In the genomic region with DNA sequence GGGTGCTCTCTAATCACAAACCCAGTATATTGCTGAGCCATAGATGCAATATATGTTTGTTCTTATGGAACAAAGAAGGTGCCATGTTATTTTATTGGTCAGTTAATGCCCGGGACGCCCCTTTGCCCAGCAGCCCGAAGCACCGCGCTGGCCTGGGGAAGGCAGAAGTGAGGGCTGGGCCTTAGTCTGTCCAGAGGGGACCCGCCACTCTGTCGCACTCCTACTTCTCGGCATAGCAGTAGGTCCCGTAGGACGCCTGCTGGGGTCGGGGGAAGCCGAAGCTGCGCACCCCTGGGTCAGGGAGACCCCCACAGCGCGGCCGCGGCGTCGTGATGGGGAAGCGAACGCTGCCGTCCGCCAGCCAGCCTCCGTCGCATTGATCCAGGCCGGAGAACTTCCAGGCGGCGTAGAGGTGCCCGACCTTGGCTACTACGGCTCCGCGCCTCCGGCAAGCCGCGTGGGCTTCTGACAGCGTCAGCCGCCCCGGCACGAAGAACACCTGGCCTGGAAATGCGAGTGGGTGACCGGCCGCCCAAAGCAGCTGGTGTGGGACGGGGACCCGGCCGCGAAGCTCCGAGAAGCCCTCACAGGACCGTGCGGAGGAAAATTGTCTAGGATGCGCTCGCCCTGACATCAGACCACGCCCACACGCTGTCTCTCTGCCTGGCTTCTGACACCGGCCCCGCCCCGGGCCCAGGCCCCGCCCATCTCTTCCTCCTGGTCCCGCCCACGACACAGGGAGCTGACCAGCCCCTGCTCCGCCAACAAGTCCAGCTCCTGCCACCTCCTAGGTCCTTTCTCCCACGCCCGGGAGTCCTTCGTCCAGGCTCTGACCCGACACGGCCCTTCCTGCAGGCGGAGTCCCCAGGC, we compare ENCODE assay signal across 8 mouse cellular contexts. TPM values are rescaled to one million over a fixed set of nuclear protein-coding genes. Genes with fewer than 3 reads are reported as not detected.
DNase-seq lines count a peak whose midpoint lies in the region; ATAC-seq and TF ChIP-seq lines count a peak whose summit lies in the region.

No protein-coding gene starts in this region.

- peak overlapping the region; percentile 98 for H3K4me2 ChIP-seq in heart, embryonic 12.5 days
- peak overlapping the region; percentile 94 for H3K4me2 ChIP-seq in kidney, embryonic 16.5 days (replicated peaks; ENCODE audit: low read depth, low read length)
- peak overlapping the region; percentile 98 for H3K4me2 ChIP-seq in limb, embryonic 15.5 days
- H3K4me2 ChIP-seq in midbrain, postnatal 0 days (ENCODE audit: low read depth, low read length, poor library complexity, severe bottlenecking): peak overlapping the region; percentile 89

- H3K9ac ChIP-seq in heart, embryonic 12.5 days: peak overlapping the region; percentile 56
- peak overlapping the region; percentile 41 for H3K9ac ChIP-seq in kidney, embryonic 16.5 days (replicated peaks; ENCODE audit: low read length)
- H3K9ac ChIP-seq in limb, embryonic 15.5 days: peak overlapping the region; percentile 21; the same call in 1 of the 2 replicates
- H3K9ac ChIP-seq in midbrain, postnatal 0 days (replicated peaks; ENCODE audit: low read length, poor library complexity, severe bottlenecking): peak overlapping the region; percentile 59

- H3K4me1 ChIP-seq in heart, embryonic 12.5 days (replicated peaks): peaks cover 20% of the 10 kb centered on the region
- peaks cover 16% of the 10 kb centered on the region for H3K4me1 ChIP-seq in kidney, embryonic 16.5 days (ENCODE audit: insufficient read depth, low read length)
- H3K4me1 ChIP-seq in limb, embryonic 15.5 days: peaks cover 20% of the 10 kb centered on the region
- H3K4me1 ChIP-seq in midbrain, postnatal 0 days (ENCODE audit: insufficient read depth, low read length): 0 out of 2 replicates have a peak, but pooled peaks cover 5% of the 10 kb centered on the region

- H3K27me3 ChIP-seq in heart, embryonic 12.5 days (replicated peaks): peaks cover 83% of the 10 kb centered on the region
- H3K27me3 ChIP-seq in kidney, embryonic 16.5 days (ENCODE audit: insufficient read depth, low read length): peaks cover 72% of the 10 kb centered on the region
- H3K27me3 ChIP-seq in limb, embryonic 15.5 days: peaks cover 82% of the 10 kb centered on the region
- H3K27me3 ChIP-seq in midbrain, postnatal 0 days (ENCODE audit: insufficient read depth, low read length): peaks cover 50% of the 10 kb centered on the region

- no peak overlapping the region for H3K27ac ChIP-seq in heart, embryonic 12.5 days (ENCODE audit: poor library complexity, severe bottlenecking)
- H3K27ac ChIP-seq in kidney, embryonic 16.5 days (ENCODE audit: low read length): no peak overlapping the region
- no peak overlapping the region for H3K27ac ChIP-seq in limb, embryonic 15.5 days
- no peak overlapping the region for H3K27ac ChIP-seq in midbrain, postnatal 0 days (ENCODE audit: low read depth, low read length)

- DNase-seq in A20 (ENCODE audit: low read depth, low spot score): peak; percentile 49
- peak; percentile 84 for DNase-seq in brain, embryonic 14.5 days (ENCODE audit: low read depth)
- DNase-seq in midbrain, postnatal 0 days (ENCODE audit: low spot score): peak; percentile 80
- peak; percentile 55 to 83 for DNase-seq in spleen, postnatal 10 days (ENCODE audit: low spot score in 2 of 2)

- WGBS in heart, embryonic 12.5 days: under 1% methylated on average over 66 of the region's 66 CpGs
- WGBS in kidney, embryonic 16.5 days: 1% methylated on average over 66 of the region's 66 CpGs
- WGBS in limb, embryonic 15.5 days: under 1% methylated on average over 66 of the region's 66 CpGs
- 2% methylated on average over 58 of the region's 66 CpGs for WGBS in midbrain, postnatal 0 days

- peak; percentile 84 for ATAC-seq in erythroblast, adult 5-6 weeks (replicated peaks; ENCODE audit: low FRiP score, poor library complexity, severe bottlenecking)
- peak; percentile 91 for ATAC-seq in heart, embryonic 12.5 days (ENCODE audit: insufficient number of reproducible peaks, low FRiP score)
- peak; percentile 94 for ATAC-seq in kidney, embryonic 16.5 days (ENCODE audit: low FRiP score, low TSS enrichment)
- peak; percentile 73; the same call in 1 of the 2 replicates for ATAC-seq in limb, embryonic 15.5 days (ENCODE audit: insufficient number of reproducible peaks, low FRiP score, low TSS enrichment, low read depth)
- ATAC-seq in midbrain, postnatal 0 days (ENCODE audit: low FRiP score): peak; percentile 80

- H3K36me3 ChIP-seq in heart, embryonic 12.5 days: no peaks in the 10 kb centered on the region
- H3K36me3 ChIP-seq in kidney, embryonic 16.5 days (ENCODE audit: insufficient read depth, low read length): no peaks in the 10 kb centered on the region
- no peaks in the 10 kb centered on the region for H3K36me3 ChIP-seq in limb, embryonic 15.5 days
- no peaks in the 10 kb centered on the region for H3K36me3 ChIP-seq in midbrain, postnatal 0 days (ENCODE audit: insufficient read depth, low read length)

- H3K4me3 ChIP-seq in heart, embryonic 12.5 days: peak overlapping the region; percentile 56
- H3K4me3 ChIP-seq in kidney, embryonic 16.5 days (ENCODE audit: low read length): peak overlapping the region; percentile 52
- H3K4me3 ChIP-seq in limb, embryonic 15.5 days: peak overlapping the region; percentile 53
- H3K4me3 ChIP-seq in midbrain, postnatal 0 days (ENCODE audit: low read depth, low read length): peak overlapping the region; percentile 55

- TF ChIP-seq CTCF in brain, embryonic 14.5 days (IDR thresholded peaks at IDR 0.05; ENCODE audit: borderline replicate concordance, extremely low read depth, insufficient read depth, insufficient read length): no peak
- no peak for TF ChIP-seq CTCF in midbrain, postnatal 0 days (IDR thresholded peaks at IDR 0.05)

- no peak for TF ChIP-seq POLR2A in brain, embryonic 14.5 days (IDR thresholded peaks at IDR 0.05; ENCODE audit: borderline replicate concordance, extremely low read depth, insufficient read depth, insufficient read length, poor library complexity, severe bottlenecking)

- H3K9me3 ChIP-seq in heart, embryonic 12.5 days (replicated peaks): 0 out of 2 replicates have a peak, but pooled peaks cover 2% of the 10 kb centered on the region
- H3K9me3 ChIP-seq in kidney, embryonic 16.5 days (ENCODE audit: low read length): 0 out of 2 replicates have a peak, but pooled peaks cover 3% of the 10 kb centered on the region
- no peaks in the 10 kb centered on the region for H3K9me3 ChIP-seq in limb, embryonic 15.5 days
- H3K9me3 ChIP-seq in midbrain, postnatal 0 days (ENCODE audit: low read length): no peaks in the 10 kb centered on the region

RNA-seq across cellular contexts. Expression of gene Hapln2, which starts 4.8 kb away (rescaled TPM):
- polyA plus RNA-seq in brain, embryonic 14.5 days (2012; rRNA removed): 0.68 and 1.6 TPM in 2 replicates
- not detected in 2 replicates for total RNA-seq in erythroblast, adult 5-6 weeks (2015; ENCODE audit: low replicate concordance)
- total RNA-seq in erythroblast, adult 5-6 weeks (2017; ENCODE audit: low replicate concordance): not detected in 2 replicates
- polyA plus RNA-seq in heart, embryonic 12.5 days (2016; fragmentation: Nextera tagmentation; extraction: Ambion mirVana): 0.08 and 0.17 TPM in 2 replicates
- 0.13 and 0.16 TPM in 2 replicates for polyA plus RNA-seq in kidney, embryonic 16.5 days (2015; fragmentation: Nextera tagmentation; extraction: Ambion mirVana)
- polyA plus RNA-seq in limb, embryonic 15.5 days (2015; fragmentation: Nextera tagmentation; extraction: Ambion mirVana): not detected in 2 replicates
- total RNA-seq in midbrain, postnatal 0 days (2014; rRNA removed): 2.4 and 3.0 TPM in 2 replicates
- polyA plus RNA-seq in midbrain, postnatal 0 days (2015; fragmentation: Nextera tagmentation; extraction: Ambion mirVana): 0.83 and 0.85 TPM in 2 replicates

RNA-seq across cellular contexts. Expression of gene Gpatch4, which starts 20.4 kb away (rescaled TPM):
- 8.3 and 15.6 TPM in 2 replicates for polyA plus RNA-seq in brain, embryonic 14.5 days (2012; rRNA removed)
- total RNA-seq in erythroblast, adult 5-6 weeks (2015; ENCODE audit: low replicate concordance): 2.9 and 4.6 TPM in 2 replicates
- total RNA-seq in erythroblast, adult 5-6 weeks (2017; ENCODE audit: low replicate concordance): 4.7 and 7.2 TPM in 2 replicates
- polyA plus RNA-seq in heart, embryonic 12.5 days (2016; fragmentation: Nextera tagmentation; extraction: Ambion mirVana): 19.2 and 19.7 TPM in 2 replicates
- 35.2 and 42.8 TPM in 2 replicates for polyA plus RNA-seq in kidney, embryonic 16.5 days (2015; fragmentation: Nextera tagmentation; extraction: Ambion mirVana)
- polyA plus RNA-seq in limb, embryonic 15.5 days (2015; fragmentation: Nextera tagmentation; extraction: Ambion mirVana): 29.4 and 32.6 TPM in 2 replicates
- total RNA-seq in midbrain, postnatal 0 days (2014; rRNA removed): 7.8 and 18.5 TPM in 2 replicates
- polyA plus RNA-seq in midbrain, postnatal 0 days (2015; fragmentation: Nextera tagmentation; extraction: Ambion mirVana): 32.3 and 35.7 TPM in 2 replicates

RNA-seq across cellular contexts. Expression of gene Bcan, which starts 22.5 kb away (rescaled TPM):
- 56.8 and 62.0 TPM in 2 replicates for polyA plus RNA-seq in brain, embryonic 14.5 days (2012; rRNA removed)
- not detected in 2 replicates for total RNA-seq in erythroblast, adult 5-6 weeks (2015; ENCODE audit: low replicate concordance)
- not detected in 2 replicates for total RNA-seq in erythroblast, adult 5-6 weeks (2017; ENCODE audit: low replicate concordance)
- polyA plus RNA-seq in heart, embryonic 12.5 days (2016; fragmentation: Nextera tagmentation; extraction: Ambion mirVana): 0.09 and 0.15 TPM in 2 replicates
- 0.10 TPM in 1 of 2 replicates, not detected in the other for polyA plus RNA-seq in kidney, embryonic 16.5 days (2015; fragmentation: Nextera tagmentation; extraction: Ambion mirVana)
- 0.72 and 1.1 TPM in 2 replicates for polyA plus RNA-seq in limb, embryonic 15.5 days (2015; fragmentation: Nextera tagmentation; extraction: Ambion mirVana)
- 248 and 284 TPM in 2 replicates for total RNA-seq in midbrain, postnatal 0 days (2014; rRNA removed)
- polyA plus RNA-seq in midbrain, postnatal 0 days (2015; fragmentation: Nextera tagmentation; extraction: Ambion mirVana): 180 and 212 TPM in 2 replicates

RNA-seq across cellular contexts. Expression of gene Naxe, which starts 35.7 kb away (rescaled TPM):
- polyA plus RNA-seq in brain, embryonic 14.5 days (2012; rRNA removed): 87.8 and 101 TPM in 2 replicates
- 8.8 and 14.2 TPM in 2 replicates for total RNA-seq in erythroblast, adult 5-6 weeks (2015; ENCODE audit: low replicate concordance)
- total RNA-seq in erythroblast, adult 5-6 weeks (2017; ENCODE audit: low replicate concordance): 5.0 and 6.0 TPM in 2 replicates
- polyA plus RNA-seq in heart, embryonic 12.5 days (2016; fragmentation: Nextera tagmentation; extraction: Ambion mirVana): 137 and 139 TPM in 2 replicates
- 181 and 190 TPM in 2 replicates for polyA plus RNA-seq in kidney, embryonic 16.5 days (2015; fragmentation: Nextera tagmentation; extraction: Ambion mirVana)
- 184 and 193 TPM in 2 replicates for polyA plus RNA-seq in limb, embryonic 15.5 days (2015; fragmentation: Nextera tagmentation; extraction: Ambion mirVana)
- total RNA-seq in midbrain, postnatal 0 days (2014; rRNA removed): 85.2 and 123 TPM in 2 replicates
- 166 and 176 TPM in 2 replicates for polyA plus RNA-seq in midbrain, postnatal 0 days (2015; fragmentation: Nextera tagmentation; extraction: Ambion mirVana)

RNA-seq across cellular contexts. Expression of gene Nes, which starts 51.7 kb away (rescaled TPM):
- polyA plus RNA-seq in brain, embryonic 14.5 days (2012; rRNA removed): 29.1 and 44.3 TPM in 2 replicates
- not detected in 2 replicates for total RNA-seq in erythroblast, adult 5-6 weeks (2015; ENCODE audit: low replicate concordance)
- 0.42 TPM in 1 of 2 replicates, not detected in the other for total RNA-seq in erythroblast, adult 5-6 weeks (2017; ENCODE audit: low replicate concordance)
- polyA plus RNA-seq in heart, embryonic 12.5 days (2016; fragmentation: Nextera tagmentation; extraction: Ambion mirVana): 33.0 and 34.6 TPM in 2 replicates
- polyA plus RNA-seq in kidney, embryonic 16.5 days (2015; fragmentation: Nextera tagmentation; extraction: Ambion mirVana): 25.7 and 26.6 TPM in 2 replicates
- polyA plus RNA-seq in limb, embryonic 15.5 days (2015; fragmentation: Nextera tagmentation; extraction: Ambion mirVana): 26.6 and 37.2 TPM in 2 replicates
- 22.4 and 37.1 TPM in 2 replicates for total RNA-seq in midbrain, postnatal 0 days (2014; rRNA removed)
- polyA plus RNA-seq in midbrain, postnatal 0 days (2015; fragmentation: Nextera tagmentation; extraction: Ambion mirVana): 8.2 and 8.8 TPM in 2 replicates

Comparison
In these comparisons a context has a peak if more than half of its experiments do, and no peak if none do; other contexts are left out.
1. RNA of gene Bcan, which starts 22.5 kb away (polyA plus RNA-seq): 180 to 212 TPM in midbrain, postnatal 0 days and 56.8 to 62.0 TPM in brain, embryonic 14.5 days; 0.72 to 1.1 TPM in limb, embryonic 15.5 days, 0.09 to 0.15 TPM in heart, embryonic 12.5 days and 0.10 TPM in kidney, embryonic 16.5 days; every median in the first group is over 10 times any median in the second.
2. Peak in every context shown above with its lines, with median percentiles within 50 percentile points of each other: DNase-seq, ATAC-seq, H3K4me2 ChIP-seq, H3K4me3 ChIP-seq and H3K9ac ChIP-seq.